In genomic region chr9:38772768-38773167, GRCm38 (mm10) we compare ENCODE assay signal across 10 mouse cellular contexts. TPM values are rescaled to one million over a fixed set of nuclear protein-coding genes. Genes with fewer than 3 reads are reported as not detected.
ATAC-seq and TF ChIP-seq lines count a peak whose summit lies in the region.
"Had no signal": no experiment of that assay in that cellular context is flagged by ENCODE, and none has a peak within 500 bp of the region (broad histone marks: within the 10 kb centered on the region; RNA-seq: fewer than 3 reads in every experiment).

TSS of gene Olfr921 (plus strand) at chr9:38773068.

- peak; percentile 72 for ATAC-seq in intestine, postnatal 0 days
- no peak for ATAC-seq in intestine, embryonic 15.5 days
- ATAC-seq: activated CD4-positive, CD25-positive, alpha-beta regulatory T cell, adult 4 months; CD4-positive, CD25-positive, alpha-beta regulatory T cell, adult 4 months; Patski had no signal

- no peaks in the 10 kb centered on the region for H3K9me3 ChIP-seq in intestine, postnatal 0 days (ENCODE audit: control insufficient read depth)
- H3K9me3 ChIP-seq in intestine, embryonic 15.5 days, result no peaks in the 10 kb centered on the region
- H3K9me3 ChIP-seq: G1E had no signal

- no peak within 1 kb of the TSS for H3K9ac ChIP-seq in intestine, postnatal 0 days (ENCODE audit: low read depth, low read length)
- no peak within 1 kb of the TSS for H3K9ac ChIP-seq in intestine, embryonic 15.5 days

- H3K27ac ChIP-seq in intestine, postnatal 0 days (ENCODE audit: low read depth, low read length), result no peak within 1 kb of the TSS
- H3K27ac ChIP-seq in intestine, embryonic 15.5 days, result no peak within 1 kb of the TSS

- H3K36me3 ChIP-seq in intestine, postnatal 0 days (ENCODE audit: control insufficient read depth, insufficient read depth), result no peaks in the 10 kb centered on the region
- H3K36me3 ChIP-seq in intestine, embryonic 15.5 days, result no peaks in the 10 kb centered on the region
- H3K36me3 ChIP-seq: G1E had no signal

- TF ChIP-seq CTCF in intestine, postnatal 0 days (IDR thresholded peaks at IDR 0.05; ENCODE audit: low read depth), result no peak

- no peak within 1 kb of the TSS for H3K4me3 ChIP-seq in intestine, postnatal 0 days (ENCODE audit: low read depth, low read length)
- no peak within 1 kb of the TSS for H3K4me3 ChIP-seq in intestine, embryonic 15.5 days (replicated peaks)

- no peak within 1 kb of the TSS for H3K4me2 ChIP-seq in intestine, postnatal 0 days (replicated peaks; ENCODE audit: low read depth)
- H3K4me2 ChIP-seq in intestine, embryonic 15.5 days (replicated peaks), result no peak within 1 kb of the TSS

- no peaks in the 10 kb centered on the region for H3K4me1 ChIP-seq in intestine, postnatal 0 days (replicated peaks; ENCODE audit: control insufficient read depth, insufficient read depth, low read length)
- no peaks in the 10 kb centered on the region for H3K4me1 ChIP-seq in intestine, embryonic 15.5 days (replicated peaks)

- no peaks in the 10 kb centered on the region for H3K27me3 ChIP-seq in intestine, postnatal 0 days (replicated peaks; ENCODE audit: control insufficient read depth, insufficient read depth, low read length)
- no peaks in the 10 kb centered on the region for H3K27me3 ChIP-seq in intestine, embryonic 15.5 days (replicated peaks)
- H3K27me3 ChIP-seq: CH12.LX, Patski had no signal

RNA-seq across cellular contexts. Expression of gene Olfr921, which starts in this region (rescaled TPM):
- not detected in 2 replicates for polyA plus RNA-seq in intestine, postnatal 0 days (2015; fragmentation: Nextera tagmentation; extraction: Ambion mirVana)
- polyA plus RNA-seq in intestine, embryonic 15.5 days (2015; fragmentation: Nextera tagmentation; extraction: Ambion mirVana), result not detected in 2 replicates
- polyA plus RNA-seq: activated CD4-positive, CD25-positive, alpha-beta regulatory T cell, adult 4 months; adrenal gland, adult 2 months; brain, embryonic 14.5 days; C2C12; CD4-positive, CD25-positive, alpha-beta regulatory T cell, adult 4 months; G1E; Patski had no signal

Comparison
In these comparisons a context has a peak if more than half of its experiments do, and no peak if none do; other contexts are left out.
1. Peak in ATAC-seq in intestine, postnatal 0 days; RNA of the gene not detected or under 1 TPM.